Mouse (Mus musculus) lung, postnatal 10 days (tissue): ENCODE data around the gene Tns3.
A peak's percentile ranks its signal among the peaks of the same experiment; 100 is the strongest.
"Not testable (repeated sequence)": the region's sequence is repeated elsewhere in the genome, so short reads cannot be mapped to it uniquely, and the experiment has no call there.

Experiments
- DNase-seq: peaks from one replicate; pipeline ENCODE4 v3.0.0; 2021

The Tns3 gene

GRCm38 (mm10) chr11:8644272-8644671 lies 20.1 kb downstream of the Tns3 start:
- DNase-seq: no peak

GRCm38 (mm10) chr11:8641634-8642277 lies 22.6 kb downstream of the Tns3 start:
- no peak for DNase-seq

- DNase-seq: no peak
These were observed 24.6 kb downstream of the Tns3 start for GRCm38 (mm10) chr11:8639726-8640125.

- peak; percentile 45 for DNase-seq
These were observed 25.2 kb downstream of the Tns3 start for GRCm38 (mm10) chr11:8639007-8639718.

- no peak for DNase-seq
These were observed 26.6 kb downstream of the Tns3 start for GRCm38 (mm10) chr11:8637469-8638447.

- DNase-seq: no peak
These were observed 27.7 kb downstream of the Tns3 start for GRCm38 (mm10) chr11:8636680-8637079.

- no peak for DNase-seq
These were observed 28.6 kb downstream of the Tns3 start for GRCm38 (mm10) chr11:8635778-8636177.

- DNase-seq: no peak
These were observed 29.5 kb downstream of the Tns3 start for GRCm38 (mm10) chr11:8634728-8635410.

GRCm38 (mm10) chr11:8632163-8632562 lies 32.2 kb downstream of the Tns3 start:
- DNase-seq: no peak

GRCm38 (mm10) chr11:8629862-8630390 lies 34.4 kb downstream of the Tns3 start:
- DNase-seq: no peak

GRCm38 (mm10) chr11:8629326-8629725 lies 35.0 kb downstream of the Tns3 start:
- DNase-seq: no peak

- DNase-seq: no peak
These were observed 35.5 kb downstream of the Tns3 start for GRCm38 (mm10) chr11:8628846-8629253.

- no peak for DNase-seq
These were observed 37.2 kb downstream of the Tns3 start for GRCm38 (mm10) chr11:8627156-8627555.

- DNase-seq: no peak
These were observed 37.6 kb downstream of the Tns3 start for GRCm38 (mm10) chr11:8626715-8627114.

GRCm38 (mm10) chr11:8625915-8626604 lies 38.3 kb downstream of the Tns3 start:
- no peak for DNase-seq

- no peak for DNase-seq
These were observed 38.9 kb downstream of the Tns3 start for GRCm38 (mm10) chr11:8625451-8625850.

- DNase-seq: peak; percentile 53
These were observed 40.0 kb downstream of the Tns3 start for GRCm38 (mm10) chr11:8624179-8624886.

- no peak for DNase-seq
These were observed 40.5 kb downstream of the Tns3 start for GRCm38 (mm10) chr11:8623852-8624178.

GRCm38 (mm10) chr11:8622668-8623067 lies 41.7 kb downstream of the Tns3 start:
- DNase-seq: no peak

- DNase-seq: not testable (repeated sequence)
These were observed 45.2 kb downstream of the Tns3 start for GRCm38 (mm10) chr11:8619111-8619510.

GRCm38 (mm10) chr11:8618301-8618700 lies 46.0 kb downstream of the Tns3 start:
- no peak for DNase-seq
